Mouse (Mus musculus): ENCODE results near the gene Uspl1. TPM values are rescaled to one million over a fixed set of nuclear protein-coding genes. Genes with fewer than 3 reads are reported as not detected.
A peak's percentile ranks its signal among the peaks of the same experiment; 100 is the strongest.

The Uspl1 gene
- total RNA-seq, 1 experiment from 2014 or later = 32.5 TPM

DNA sequence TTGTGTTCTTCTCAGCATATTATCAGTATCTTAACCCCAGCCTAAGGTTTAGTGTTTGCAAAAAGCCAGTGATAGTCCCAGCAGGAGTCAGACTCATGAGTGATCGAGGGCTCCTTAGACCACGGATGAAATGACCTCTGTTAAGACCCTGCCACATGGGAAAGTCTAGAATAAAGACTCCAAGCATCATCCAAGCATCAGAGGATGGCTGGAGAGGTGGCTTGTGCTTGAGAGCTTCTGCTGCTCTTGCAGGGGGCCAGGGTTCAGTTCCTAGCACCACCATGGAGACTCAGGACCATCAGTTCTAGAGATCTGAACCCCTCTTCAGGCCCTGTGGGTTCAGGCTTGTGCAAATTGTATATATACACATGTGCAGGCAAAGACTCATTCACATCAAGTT lies 16.1 kb upstream of the Uspl1 start:
- DNase-seq = no peak

DNA sequence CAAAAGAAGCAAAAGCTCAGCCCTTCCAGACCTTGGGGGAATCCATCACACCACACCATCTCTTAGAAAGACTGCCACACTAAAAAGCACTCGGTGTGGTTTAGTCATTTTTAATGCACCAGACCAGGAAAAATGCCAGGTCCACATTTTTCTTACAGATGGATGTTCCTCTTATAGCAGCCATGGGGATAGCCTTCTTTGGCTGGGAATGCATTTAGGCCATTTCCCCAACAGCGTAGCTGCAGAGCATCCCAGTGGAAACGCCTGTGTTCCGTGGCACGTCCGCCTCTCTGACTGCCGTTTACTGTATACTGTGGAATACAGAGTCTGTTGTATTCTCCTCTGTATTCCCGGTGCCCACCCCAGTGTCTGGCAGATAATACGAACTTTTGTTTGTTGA lies 15.3 kb upstream of the Uspl1 start:
- no peak for DNase-seq

DNA sequence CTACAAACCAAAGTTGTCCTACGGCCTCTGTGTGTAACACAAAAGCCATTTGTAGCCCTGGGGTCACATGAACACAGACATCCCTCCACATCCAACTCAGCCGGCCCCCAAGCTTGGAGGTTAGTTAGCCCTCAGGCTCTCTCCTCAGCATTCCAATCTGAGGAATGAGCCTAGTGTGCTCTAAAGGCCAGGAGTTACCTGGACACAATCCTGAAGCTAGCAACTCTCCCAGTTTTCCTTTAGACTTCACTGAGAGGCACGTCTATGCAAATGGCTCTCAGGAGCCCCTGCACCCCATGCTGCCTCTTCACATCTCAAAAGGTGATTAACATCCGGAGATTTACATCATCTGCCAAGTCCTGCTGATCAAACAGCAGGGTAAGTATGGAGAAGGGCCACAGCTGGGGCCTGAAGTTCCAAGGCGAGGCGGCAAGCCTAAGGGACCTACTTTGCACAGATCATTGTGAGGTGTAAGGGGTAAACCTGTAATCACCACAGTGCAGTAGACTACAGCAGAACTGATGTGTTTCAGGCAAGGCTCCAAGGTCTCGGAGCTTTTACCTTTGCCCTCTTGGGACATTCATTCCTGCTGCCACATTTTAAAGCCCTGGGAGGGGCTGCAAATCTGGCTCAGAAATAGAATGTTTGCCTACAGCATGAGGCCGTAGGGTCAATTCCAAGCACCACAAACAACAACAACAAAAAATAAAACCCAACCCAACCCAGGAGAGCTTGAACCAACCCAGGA lies 13.1 kb upstream of the Uspl1 start:
- no peak for DNase-seq

DNA sequence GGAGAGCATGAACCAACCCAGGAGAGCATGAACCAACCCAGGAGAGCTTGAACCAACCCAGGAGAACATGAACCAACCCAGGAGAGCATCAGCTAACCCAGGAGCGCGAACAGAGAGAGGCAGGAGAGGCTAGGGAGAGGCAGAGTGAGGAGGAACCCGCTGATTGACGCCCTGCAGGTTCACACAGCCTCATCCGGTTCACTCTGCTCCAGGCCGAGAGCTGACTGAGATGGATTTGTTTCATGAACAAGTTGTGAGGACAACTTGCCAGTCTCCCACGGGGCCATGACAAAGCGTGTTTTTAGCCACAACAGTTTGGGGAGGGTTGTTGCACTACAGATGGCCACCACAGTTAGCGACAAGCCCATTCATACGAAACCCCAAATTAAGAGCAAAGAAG lies 11.9 kb upstream of the Uspl1 start:
- no peak for DNase-seq

DNA sequence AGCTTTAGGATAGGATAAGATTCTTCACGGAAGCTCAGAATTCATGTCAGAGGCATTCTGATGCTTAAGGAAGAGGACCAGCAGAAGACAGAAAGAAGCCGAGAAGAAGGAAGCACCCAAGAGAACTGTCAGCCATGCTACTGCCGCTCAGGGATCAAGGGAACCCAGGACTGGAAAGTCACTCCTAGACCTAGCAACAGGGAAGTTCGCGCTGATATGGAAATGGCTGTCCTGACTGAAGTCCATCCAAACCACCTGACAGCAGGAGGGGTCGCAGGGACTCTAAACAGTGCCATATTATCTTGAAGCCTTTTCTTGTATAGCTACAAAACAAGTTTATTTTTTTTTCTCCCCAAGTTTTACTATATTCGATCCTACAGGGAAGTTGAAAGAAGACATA lies 9.6 kb upstream of the Uspl1 start:
- no peak for DNase-seq

DNA sequence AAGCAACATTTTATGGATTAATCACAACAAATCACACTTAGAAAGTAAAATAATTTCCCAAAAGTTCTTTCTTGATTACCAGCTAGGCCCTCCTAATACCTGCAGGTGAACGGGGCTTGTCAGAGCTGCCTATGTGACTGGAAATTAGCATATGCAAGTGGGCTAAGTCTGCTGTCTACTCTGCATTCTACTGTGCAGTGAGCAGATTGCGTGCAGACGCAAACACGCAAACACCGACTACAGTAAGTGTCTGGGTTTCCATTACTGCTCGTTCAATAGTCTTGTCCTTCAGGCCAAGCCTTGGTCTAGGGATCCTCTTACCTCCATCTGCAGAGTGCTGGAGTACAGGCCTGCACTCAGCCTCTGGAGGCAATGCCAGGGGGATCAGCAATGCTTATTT lies 8.4 kb upstream of the Uspl1 start:
- no peak for DNase-seq

DNA sequence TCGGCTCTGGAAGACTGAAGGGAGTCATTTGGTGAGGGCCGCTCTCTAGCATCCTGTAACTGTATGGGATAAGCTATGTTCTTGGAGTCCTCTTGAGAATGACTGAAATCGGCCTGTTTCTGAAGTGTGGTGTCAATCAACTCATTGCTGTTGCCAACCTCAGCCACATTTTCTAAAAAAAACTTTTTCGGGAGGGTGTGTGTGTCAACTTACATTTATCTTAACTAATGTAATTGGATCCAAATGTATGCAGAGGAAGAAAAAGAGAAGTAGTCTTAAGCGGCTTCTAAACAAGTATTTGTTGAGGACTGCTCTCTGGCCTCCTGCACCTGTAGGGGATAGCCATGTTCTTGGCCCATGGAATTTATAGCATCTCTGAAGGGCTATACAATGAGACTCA lies 6.1 kb upstream of the Uspl1 start:
- DNase-seq = no peak

DNA sequence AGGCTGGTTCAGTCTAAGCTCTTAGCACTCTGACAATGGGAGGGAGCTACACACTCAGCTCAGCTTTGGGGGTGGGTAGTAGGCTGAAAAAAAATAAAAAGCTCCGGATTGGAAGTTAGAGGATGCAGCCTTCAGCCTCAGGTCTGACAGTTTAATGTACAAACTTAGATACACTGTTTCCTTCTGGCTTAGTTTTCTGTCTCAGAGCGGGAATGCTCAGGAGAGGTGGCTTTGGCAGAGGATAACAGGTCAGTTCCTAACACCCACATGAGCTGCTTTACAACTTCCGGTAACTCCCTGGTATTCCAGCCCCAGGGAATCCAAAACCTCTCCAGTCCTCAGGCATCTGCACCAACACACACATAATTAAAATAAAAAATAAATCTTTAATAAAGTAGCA lies 4.3 kb upstream of the Uspl1 start:
- DNase-seq = no peak

DNA sequence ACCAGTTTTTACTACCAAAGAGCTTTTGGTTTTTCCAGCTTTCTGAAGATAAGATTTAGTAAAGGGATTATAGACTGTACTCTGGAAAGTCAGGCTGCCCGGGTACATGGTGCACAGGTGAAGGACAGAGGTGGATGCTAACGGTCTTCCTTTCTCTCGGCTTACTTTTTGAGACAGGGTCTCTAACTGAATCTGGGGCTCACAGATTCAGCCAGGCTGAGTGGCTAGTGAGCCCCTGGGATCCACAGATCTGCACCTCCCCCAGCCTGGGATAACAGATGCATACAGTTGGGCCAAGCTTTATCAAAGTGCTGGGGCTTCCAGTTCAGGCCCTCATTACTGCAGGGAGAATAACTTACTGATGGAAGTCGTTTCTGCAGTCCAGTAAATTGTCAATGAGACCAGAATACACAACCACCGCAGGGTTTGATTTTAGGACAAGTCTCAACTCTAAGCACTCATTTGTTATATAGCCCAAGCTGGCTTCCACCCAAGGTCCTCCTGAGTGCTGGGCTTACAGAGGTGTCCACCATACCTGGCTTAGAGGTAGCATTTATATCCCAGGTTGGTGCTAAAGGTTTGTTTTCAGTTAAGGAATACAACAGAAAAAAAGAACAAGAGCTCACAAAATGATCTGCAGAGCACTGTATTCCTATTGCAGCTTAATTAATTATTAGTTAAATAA lies 1.8 kb upstream of the Uspl1 start:
- DNase-seq = no peak

DNA sequence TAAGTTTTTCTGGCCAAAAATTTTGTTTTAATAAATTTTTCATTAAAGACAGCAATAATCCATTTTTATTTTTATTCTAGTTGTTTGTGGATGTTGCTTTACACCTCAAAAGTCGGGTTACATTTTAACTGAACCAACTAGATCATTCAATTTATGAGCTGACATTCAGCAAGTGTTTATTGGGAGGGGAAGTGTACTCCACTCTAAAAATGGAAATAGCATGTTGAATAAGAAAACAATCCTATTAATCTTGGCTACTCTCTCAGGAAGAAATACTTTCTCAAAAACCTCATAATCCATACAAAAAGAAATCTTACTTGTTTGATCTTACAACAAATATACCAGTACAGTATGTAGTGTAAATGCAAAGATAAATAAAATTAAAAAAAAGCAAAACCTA lies 1.0 kb upstream of the Uspl1 start:
- DNase-seq = no peak

DNA sequence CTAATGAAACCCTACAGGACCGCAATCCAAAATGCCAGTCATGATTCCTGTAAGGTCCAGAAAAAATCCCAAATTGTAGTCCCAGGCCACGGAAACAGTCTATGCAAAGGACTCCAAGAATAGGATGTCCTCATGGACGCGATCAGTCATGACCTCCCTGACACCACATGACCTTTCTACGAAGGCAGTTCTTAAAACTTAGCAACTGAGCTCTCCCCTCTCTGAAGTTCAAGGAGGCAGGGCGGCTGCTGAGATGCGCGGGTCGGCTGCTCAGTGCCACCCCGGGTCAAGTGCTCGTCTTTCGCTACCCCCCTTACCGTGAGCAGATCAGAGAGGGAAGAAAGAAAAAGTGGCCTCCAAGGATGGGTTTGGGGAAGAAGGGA lies 438 bp upstream of the Uspl1 start:
- DNase-seq = no peak

DNA sequence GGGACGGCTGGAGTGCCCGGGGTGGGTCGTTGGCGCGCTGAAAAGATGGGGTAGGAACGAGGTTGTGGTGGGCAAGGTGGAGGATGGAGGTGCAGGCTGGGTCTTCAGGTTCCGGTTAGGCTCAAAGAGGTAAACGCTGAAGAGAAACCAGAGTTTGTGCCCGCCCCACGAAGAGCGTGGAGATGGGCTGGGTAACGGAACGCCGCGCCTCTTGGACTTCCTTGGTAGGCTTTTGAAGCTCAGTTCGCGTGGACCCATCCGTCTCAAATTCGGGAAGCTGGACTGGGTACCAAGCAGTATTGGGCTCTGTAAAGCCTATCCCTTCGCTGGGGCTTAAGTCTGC lies 665 bp downstream of the Uspl1 start:
- peak; percentile 53 for DNase-seq

DNA sequence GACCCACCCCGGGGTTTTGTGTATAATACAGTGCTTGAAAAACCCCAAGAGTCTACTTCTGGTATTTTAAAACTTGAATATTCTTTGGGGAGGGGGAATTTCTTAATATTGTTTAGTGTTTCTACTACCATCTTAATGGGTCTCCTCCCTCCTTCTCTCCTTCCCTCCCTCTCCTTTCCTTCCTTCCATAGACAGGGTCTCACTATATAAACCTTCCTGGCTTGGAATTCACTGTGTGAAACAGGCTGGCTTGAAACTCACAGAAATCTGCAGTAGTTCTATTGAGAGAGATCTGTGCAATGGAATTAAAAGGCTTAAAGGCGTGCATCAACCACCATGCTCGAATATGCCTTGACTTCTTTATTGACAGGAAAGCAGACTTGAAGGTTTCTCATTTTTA lies 1.7 kb downstream of the Uspl1 start:
- DNase-seq = no peak

DNA sequence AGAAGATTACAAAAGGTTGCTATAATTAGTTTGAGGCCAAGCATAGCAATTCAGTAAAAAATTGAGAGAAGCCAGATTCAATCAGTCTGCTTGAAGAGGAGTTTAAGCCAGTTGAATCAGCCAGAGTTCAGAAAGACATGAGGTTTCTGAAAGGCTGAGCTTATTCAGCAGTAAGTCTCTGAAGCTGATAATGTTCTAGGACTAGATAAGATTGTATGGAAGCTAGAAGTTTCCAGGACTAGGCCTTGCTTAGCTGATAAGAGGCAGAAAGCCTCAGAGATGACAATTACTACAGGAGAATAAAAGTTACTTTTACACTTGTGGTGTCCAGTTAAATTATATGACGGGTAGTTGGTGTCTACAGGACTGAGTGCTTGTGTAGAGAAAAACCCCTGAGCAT lies 6.0 kb downstream of the Uspl1 start:
- no peak for DNase-seq

DNA sequence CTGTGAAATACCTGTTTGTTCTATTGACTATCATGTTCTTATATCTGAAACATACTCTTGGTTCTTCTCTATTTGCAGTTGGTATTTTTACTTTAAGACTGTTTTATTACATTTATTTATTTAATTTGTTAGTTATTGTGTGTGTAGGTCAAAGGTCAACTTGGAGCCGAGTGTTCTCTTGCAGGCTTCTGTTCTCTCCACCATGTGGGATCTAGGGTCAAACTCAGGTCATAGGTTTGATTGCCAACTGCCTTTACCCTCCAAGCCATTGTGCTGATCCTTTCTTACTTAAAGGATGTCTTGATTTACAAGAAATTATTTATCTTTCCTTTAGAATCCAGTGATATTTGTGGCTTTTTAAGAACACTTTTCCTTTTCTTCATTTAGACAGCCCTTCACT lies 12.5 kb downstream of the Uspl1 start:
- no peak for DNase-seq

DNA sequence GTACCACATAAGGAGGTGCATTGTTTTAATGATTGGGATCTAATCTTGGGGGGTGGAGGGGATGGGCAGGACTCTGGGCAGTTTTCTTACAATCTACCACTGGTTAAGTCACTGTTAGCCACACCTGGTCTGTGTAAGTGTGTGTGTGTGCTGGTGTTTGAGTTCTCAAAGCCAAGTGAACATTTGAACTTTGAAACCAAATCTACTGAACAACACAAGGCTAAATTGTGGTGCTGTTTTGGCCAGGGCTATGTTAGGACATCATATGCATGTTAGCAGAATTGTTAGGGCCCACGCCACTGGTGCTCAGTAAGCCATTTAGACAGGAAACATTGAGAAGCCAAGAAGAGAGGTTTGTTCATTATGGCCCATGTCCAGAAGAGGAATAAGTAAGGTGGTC lies 14.6 kb downstream of the Uspl1 start:
- no peak for DNase-seq

DNA sequence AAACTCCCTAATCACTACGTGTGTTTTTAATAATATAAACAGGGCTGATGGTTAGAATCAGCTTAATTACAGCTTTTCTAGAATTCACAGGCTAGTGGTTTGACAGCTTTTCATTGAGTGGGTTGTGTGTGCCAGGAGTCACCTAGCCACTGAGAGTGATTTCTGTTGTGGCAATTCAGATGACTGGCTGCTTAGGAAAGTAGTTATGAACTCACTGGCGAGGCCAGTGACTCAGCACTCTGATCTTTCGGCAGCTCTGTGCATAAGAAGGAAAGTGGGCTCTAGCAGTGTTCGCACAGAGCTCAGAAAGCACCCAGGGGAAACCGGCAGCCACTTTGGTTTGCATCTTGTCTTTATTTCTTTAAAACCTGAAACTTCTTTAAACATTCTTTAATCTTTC lies 18.8 kb downstream of the Uspl1 start:
- DNase-seq = peak; percentile 49

DNA sequence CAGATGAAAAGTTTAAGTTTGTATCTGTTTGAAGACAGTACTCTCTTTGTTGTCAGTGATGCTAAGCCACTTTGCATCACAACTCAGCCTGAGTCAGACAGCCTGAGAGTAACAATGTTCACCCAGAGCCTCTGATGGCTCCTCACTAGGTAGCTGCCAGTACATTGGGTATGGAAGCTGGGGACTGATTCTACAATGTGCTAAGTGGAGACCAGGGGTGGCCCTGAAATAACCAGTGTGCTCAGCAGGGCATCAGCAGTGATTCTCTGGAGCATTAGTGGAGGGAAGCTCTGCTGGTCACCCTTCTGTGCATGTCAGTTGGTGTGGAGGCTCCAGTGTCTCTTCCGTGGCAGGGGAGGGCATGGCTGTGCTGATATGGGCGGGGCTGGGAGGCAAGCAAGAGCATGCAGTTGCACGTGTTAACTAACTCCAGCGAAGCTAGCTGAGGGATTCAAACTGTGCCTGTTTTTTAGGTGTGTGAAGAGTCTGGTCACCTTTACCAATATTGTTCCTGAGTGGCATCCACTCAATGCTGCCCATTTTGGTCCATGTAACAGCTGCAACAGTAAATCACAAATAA lies 19.7 kb downstream of the Uspl1 start:
- DNase-seq = no peak

DNA sequence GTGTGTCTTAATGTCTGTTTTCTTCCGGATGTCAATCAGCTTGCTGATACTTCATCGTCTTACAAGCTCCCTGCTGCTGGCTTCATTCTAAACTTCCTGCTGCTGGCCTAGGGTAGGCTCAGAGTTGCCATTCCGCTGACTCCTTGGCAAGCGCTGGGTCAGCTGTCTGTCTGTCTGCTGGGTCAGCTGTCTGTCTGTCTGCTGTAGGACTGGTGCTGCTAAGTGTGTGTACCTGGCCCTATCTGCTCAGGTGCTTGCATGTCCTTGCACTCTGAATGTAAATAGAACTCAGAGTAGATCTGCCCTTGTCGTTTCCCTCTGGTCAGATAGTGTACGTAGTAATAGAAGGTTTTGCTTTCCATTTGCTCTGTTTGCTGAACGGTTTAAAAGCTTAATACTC lies 20.7 kb downstream of the Uspl1 start:
- no peak for DNase-seq

DNA sequence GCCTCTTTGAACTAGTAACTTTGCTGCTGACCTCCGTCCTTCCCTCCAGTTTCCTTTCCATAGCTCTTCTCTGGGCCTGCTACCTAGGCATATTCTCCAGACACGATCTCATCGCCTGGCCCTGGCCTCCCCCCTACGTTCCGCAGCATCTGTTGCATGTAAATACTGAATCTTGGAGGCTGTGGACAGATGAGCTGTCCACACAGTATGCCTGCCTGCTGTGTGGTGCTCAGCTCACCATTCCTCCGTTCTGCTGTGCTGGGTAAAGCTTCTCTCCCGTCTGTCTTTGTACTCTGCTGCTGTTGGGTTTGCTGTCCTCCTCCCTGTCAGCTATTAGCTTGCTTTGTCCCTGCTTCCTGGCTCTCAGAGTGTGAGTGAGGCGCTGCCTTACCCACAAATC lies 21.1 kb downstream of the Uspl1 start:
- no peak for DNase-seq

DNA sequence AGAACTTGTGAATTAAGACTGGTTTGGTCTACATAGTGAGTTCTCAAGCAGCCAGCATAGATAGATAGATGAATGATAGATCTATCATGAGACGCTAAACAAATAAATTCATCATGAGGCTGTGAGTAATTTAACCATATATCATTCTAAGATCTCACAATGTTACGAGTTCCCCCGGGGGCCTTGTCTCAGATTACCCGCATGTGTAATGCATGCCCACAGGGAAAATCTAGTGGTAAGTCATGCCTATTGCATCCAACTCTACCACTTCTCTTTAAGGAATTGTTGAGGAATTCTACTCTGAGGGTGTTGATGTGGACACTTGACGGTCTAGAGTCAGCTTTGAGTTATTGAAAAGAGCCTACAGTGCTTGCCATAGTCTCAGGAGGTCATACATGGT lies 22.1 kb downstream of the Uspl1 start:
- no peak for DNase-seq

DNA sequence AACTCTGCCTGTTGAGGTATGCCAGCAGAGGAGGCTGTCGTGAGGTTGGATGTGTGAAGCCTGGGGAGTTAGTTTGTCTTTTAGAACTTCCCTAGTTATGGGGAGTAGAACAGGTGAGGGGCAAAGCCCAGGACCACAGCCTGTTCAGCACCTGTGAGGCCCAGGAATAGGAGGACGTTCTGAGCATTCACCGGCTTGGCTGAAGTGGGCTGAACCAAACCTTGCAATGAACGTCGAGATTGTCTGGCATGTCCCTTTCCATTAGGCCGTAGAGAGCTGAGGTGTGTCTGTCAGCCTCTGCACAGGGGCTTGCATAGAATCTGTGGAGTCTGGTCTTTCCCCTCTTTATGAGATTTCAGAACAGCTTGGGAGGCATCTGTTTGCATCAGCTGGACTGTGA lies 23.5 kb downstream of the Uspl1 start:
- no peak for DNase-seq

DNA sequence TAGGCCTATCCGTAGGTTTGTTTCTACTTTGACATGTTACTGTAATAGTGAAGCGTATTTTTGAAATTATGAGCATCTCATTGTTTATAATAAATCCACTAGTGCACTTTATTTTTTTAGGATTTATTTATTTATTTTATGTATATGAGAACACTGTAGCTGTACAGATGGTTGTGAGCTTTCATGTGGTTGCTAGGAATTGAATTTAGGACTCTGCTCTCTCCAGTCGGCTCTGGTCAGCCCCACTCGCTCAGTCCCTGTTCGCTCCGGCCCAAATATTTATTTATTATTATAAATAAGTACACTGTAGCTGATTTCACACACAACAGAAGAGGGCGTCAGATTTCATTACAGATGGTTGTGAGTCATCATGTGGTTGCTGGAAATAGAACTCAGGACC lies 24.6 kb downstream of the Uspl1 start:
- no peak for DNase-seq

DNA sequence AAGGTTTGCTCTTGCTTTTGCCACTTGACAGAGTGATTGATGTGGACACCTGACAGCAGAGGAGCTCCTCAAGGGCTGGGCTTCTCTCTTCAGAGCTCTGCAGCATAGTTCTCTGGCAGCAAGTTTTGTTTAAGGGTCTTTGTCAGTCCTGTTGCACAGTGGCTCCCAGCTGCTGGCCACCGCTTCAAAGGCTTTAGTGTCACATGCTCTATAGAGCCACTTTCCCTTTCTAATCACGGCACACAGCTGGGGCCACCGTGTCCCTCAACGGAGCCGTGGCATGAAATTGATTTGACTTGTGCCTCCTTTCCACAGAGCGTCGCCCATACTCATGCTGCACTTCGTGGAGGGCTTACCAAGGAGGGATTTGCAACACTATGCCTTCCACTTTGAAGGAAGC lies 25.2 kb downstream of the Uspl1 start:
- no peak for DNase-seq
